Comparison of ENCODE assay signal across 8 mouse cellular contexts in the genomic region with DNA sequence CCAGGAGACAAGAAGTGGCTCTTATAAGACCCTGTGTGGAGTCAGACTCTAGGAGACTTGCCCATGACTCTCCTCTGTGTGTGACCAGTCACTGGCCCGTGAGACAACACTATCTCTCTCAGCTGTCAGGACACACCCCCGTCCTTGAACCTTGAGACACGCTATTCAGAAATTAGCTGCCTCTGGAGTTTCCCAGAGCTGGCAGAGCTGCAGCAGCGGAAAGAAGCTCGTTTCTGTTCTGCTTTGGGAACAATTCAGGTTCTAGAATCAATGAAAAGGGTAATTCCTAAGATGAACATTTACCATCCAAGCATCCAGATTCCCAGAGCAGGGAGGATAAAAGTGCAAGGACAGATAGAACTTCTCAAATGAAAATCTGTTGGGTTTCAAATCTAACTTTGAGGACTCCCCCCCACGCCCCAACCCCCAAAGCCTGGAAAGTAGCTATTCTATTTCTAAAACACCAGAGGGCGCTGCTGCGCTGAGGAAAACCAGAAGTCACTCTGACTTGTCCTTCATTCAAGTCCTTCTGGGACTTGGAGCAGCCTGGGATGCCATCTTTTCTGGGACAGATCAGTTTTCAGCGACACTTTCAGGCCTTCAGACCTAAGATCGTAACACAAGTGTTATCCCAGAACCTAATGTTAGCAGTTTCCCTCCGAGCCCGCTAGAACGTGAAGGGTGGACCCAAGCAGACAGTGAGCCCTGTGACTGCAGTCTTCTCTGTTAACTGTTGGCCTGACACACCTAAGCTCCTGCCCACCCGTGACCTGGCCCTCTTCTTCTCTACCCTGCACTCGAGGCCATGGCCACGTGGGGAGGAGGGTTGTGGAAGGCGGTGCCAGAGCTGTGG. TPM values are rescaled to one million over a fixed set of nuclear protein-coding genes. Genes with fewer than 3 reads are reported as not detected.
DNase-seq lines count a peak whose midpoint lies in the region; ATAC-seq lines count a peak whose summit lies in the region.

No protein-coding gene starts in this region.

- no peaks in the 10 kb centered on the region for H3K9me3 ChIP-seq in forebrain, embryonic 11.5 days (ENCODE audit: control insufficient read depth, low read length)
- no peaks in the 10 kb centered on the region for H3K9me3 ChIP-seq in forebrain, embryonic 12.5 days
- no peaks in the 10 kb centered on the region for H3K9me3 ChIP-seq in heart, embryonic 10.5 days
- no peaks in the 10 kb centered on the region for H3K9me3 ChIP-seq in stomach, embryonic 16.5 days (replicated peaks; ENCODE audit: control insufficient read depth, low read length)

- ATAC-seq in forebrain, embryonic 11.5 days (replicated peaks; ENCODE audit: low FRiP score), result no peak
- no peak for ATAC-seq in forebrain, embryonic 12.5 days (ENCODE audit: low FRiP score)
- ATAC-seq in monocyte, adult 5-6 weeks (replicated peaks; ENCODE audit: insufficient number of reproducible peaks, low FRiP score, low TSS enrichment, poor library complexity, severe bottlenecking), result 0 out of 2 replicates have a peak, but pooled peaks have one; percentile 37
- ATAC-seq in stomach, embryonic 16.5 days (ENCODE audit: insufficient read depth, low FRiP score), result peak; percentile 25; the same call in 1 of the 2 replicates

- no peak overlapping the region for H3K9ac ChIP-seq in forebrain, embryonic 11.5 days (ENCODE audit: low read length)
- H3K9ac ChIP-seq in forebrain, embryonic 12.5 days, result no peak overlapping the region
- no peak overlapping the region for H3K9ac ChIP-seq in stomach, embryonic 16.5 days (ENCODE audit: low read length)

- peak; percentile 72 for DNase-seq in forebrain, embryonic 11.5 days (ENCODE audit: low spot score)
- peak; percentile 81 for DNase-seq in adipocyte (ENCODE audit: low spot score)
- peak; percentile 39 to 63 for DNase-seq in cerebellum, postnatal 4 days (ENCODE audit: low spot score in 2 of 2)
- peak; percentile 84 for DNase-seq in heart, embryonic 10.5 days (ENCODE audit: low spot score)
- DNase-seq in layer of hippocampus, postnatal 36 days, result peak; percentile 32 to 44

- H3K27ac ChIP-seq in forebrain, embryonic 11.5 days (ENCODE audit: low read depth, low read length), result no peak overlapping the region
- no peak overlapping the region for H3K27ac ChIP-seq in forebrain, embryonic 12.5 days
- H3K27ac ChIP-seq in heart, embryonic 10.5 days, result 0 out of 2 replicates have a peak overlapping the region, but pooled peaks have one; percentile 52
- H3K27ac ChIP-seq in stomach, embryonic 16.5 days (ENCODE audit: low read length), result no peak overlapping the region

- H3K4me1 ChIP-seq in forebrain, embryonic 11.5 days (replicated peaks; ENCODE audit: control insufficient read depth, insufficient read depth, low read length), result no peaks in the 10 kb centered on the region
- no peaks in the 10 kb centered on the region for H3K4me1 ChIP-seq in forebrain, embryonic 12.5 days
- H3K4me1 ChIP-seq in heart, embryonic 10.5 days, result peaks cover 3% of the 10 kb centered on the region; the same call in 1 of the 2 replicates
- H3K4me1 ChIP-seq in stomach, embryonic 16.5 days (ENCODE audit: control insufficient read depth, insufficient read depth, low read length), result no peaks in the 10 kb centered on the region

- no peak overlapping the region for H3K4me3 ChIP-seq in forebrain, embryonic 11.5 days (ENCODE audit: low read depth, low read length)
- H3K4me3 ChIP-seq in forebrain, embryonic 12.5 days (replicated peaks), result no peak overlapping the region
- H3K4me3 ChIP-seq in heart, embryonic 10.5 days, result no peak overlapping the region
- H3K4me3 ChIP-seq in stomach, embryonic 16.5 days (replicated peaks; ENCODE audit: low read length), result no peak overlapping the region

- WGBS in forebrain, embryonic 11.5 days, result 37% methylated on average over 17 of the region's 17 CpGs
- 37% methylated on average over 17 of the region's 17 CpGs for whole genome bisulfite sequencing in forebrain, embryonic 12.5 days
- WGBS in heart, embryonic 10.5 days, result 28% methylated on average over 17 of the region's 17 CpGs
- whole genome bisulfite sequencing in stomach, embryonic 16.5 days, result 31% methylated on average over 17 of the region's 17 CpGs

- H3K4me2 ChIP-seq in forebrain, embryonic 11.5 days (ENCODE audit: low read depth, low read length, severe bottlenecking), result no peak overlapping the region
- H3K4me2 ChIP-seq in forebrain, embryonic 12.5 days, result no peak overlapping the region
- H3K4me2 ChIP-seq in stomach, embryonic 16.5 days (ENCODE audit: low read depth, low read length), result no peak overlapping the region

- no peaks in the 10 kb centered on the region for H3K27me3 ChIP-seq in forebrain, embryonic 11.5 days (ENCODE audit: control insufficient read depth, insufficient read depth, low read length)
- H3K27me3 ChIP-seq in forebrain, embryonic 12.5 days, result no peaks in the 10 kb centered on the region
- H3K27me3 ChIP-seq in heart, embryonic 10.5 days (ENCODE audit: insufficient read depth, poor library complexity, severe bottlenecking), result no peaks in the 10 kb centered on the region
- H3K27me3 ChIP-seq in stomach, embryonic 16.5 days (ENCODE audit: control insufficient read depth, insufficient read depth, low read length), result no peaks in the 10 kb centered on the region

- H3K36me3 ChIP-seq in forebrain, embryonic 11.5 days (ENCODE audit: control insufficient read depth, insufficient read depth, low read length), result no peaks in the 10 kb centered on the region
- no peaks in the 10 kb centered on the region for H3K36me3 ChIP-seq in forebrain, embryonic 12.5 days (replicated peaks)
- no peaks in the 10 kb centered on the region for H3K36me3 ChIP-seq in heart, embryonic 10.5 days
- H3K36me3 ChIP-seq in stomach, embryonic 16.5 days (ENCODE audit: control insufficient read depth, insufficient read depth, low read length), result no peaks in the 10 kb centered on the region

RNA-seq across cellular contexts. Expression of a gene that starts 39.9 kb away (rescaled TPM):
- 7.1 TPM in 2 replicates for polyA plus RNA-seq in forebrain, embryonic 11.5 days (2014; fragmentation: Nextera tagmentation; extraction: Ambion mirVana)
- polyA plus RNA-seq in forebrain, embryonic 12.5 days (2016; fragmentation: Nextera tagmentation; extraction: Ambion mirVana), result 7.8 and 7.9 TPM in 2 replicates
- polyA plus RNA-seq in heart, embryonic 10.5 days (2016; fragmentation: Nextera tagmentation; extraction: Ambion mirVana), result 7.7 and 9.9 TPM in 2 replicates
- total RNA-seq in layer of hippocampus, postnatal 36 days (2021), result 1 to 10 TPM; 9.2 to 9.3 TPM
- 5.3 to 12.8 TPM (median 8.5 TPM) in 3 replicates for total RNA-seq in monocyte, adult 5-6 weeks (2017)
- 9.4 and 10.7 TPM in 2 replicates for polyA plus RNA-seq in stomach, embryonic 16.5 days (2015; fragmentation: Nextera tagmentation; extraction: Ambion mirVana)

RNA-seq across cellular contexts. Expression of a gene that starts 48.8 kb away (rescaled TPM):
- polyA plus RNA-seq in forebrain, embryonic 11.5 days (2014; fragmentation: Nextera tagmentation; extraction: Ambion mirVana), result 2.3 and 3.5 TPM in 2 replicates
- polyA plus RNA-seq in forebrain, embryonic 12.5 days (2016; fragmentation: Nextera tagmentation; extraction: Ambion mirVana), result 1.4 and 2.7 TPM in 2 replicates
- polyA plus RNA-seq in heart, embryonic 10.5 days (2016; fragmentation: Nextera tagmentation; extraction: Ambion mirVana), result 1.7 and 2.7 TPM in 2 replicates
- 1 to 10 TPM; 1.5 to 1.9 TPM for total RNA-seq in layer of hippocampus, postnatal 36 days (2021)
- total RNA-seq in monocyte, adult 5-6 weeks (2017), result 1.5 to 3.7 TPM (median 3.6 TPM) in 3 replicates
- 8.9 and 9.2 TPM in 2 replicates for polyA plus RNA-seq in stomach, embryonic 16.5 days (2015; fragmentation: Nextera tagmentation; extraction: Ambion mirVana)

Comparison
In these comparisons a context has a peak if more than half of its experiments do, and no peak if none do; other contexts are left out.
1. ATAC-seq: peak in monocyte, adult 5-6 weeks (single experiment) and stomach, embryonic 16.5 days (single experiment); none in forebrain, embryonic 11.5 days (single experiment) and forebrain, embryonic 12.5 days (single experiment).
2. Peak in every context shown above with its lines, with median percentiles within 50 percentile points of each other: DNase-seq.